Mouse (Mus musculus) bone marrow macrophage, adult 2 months (primary cell): ENCODE measurements around the gene Poll.

Experiments used
- CTCF ChIP-seq: IDR thresholded peaks from 2 replicates; pipeline ENCODE4 v1.5.1; 2012; ENCODE audit warnings: low read depth, mild to moderate bottlenecking, low read length, moderate library complexity
- POLR2A ChIP-seq: IDR thresholded peaks from 2 replicates; pipeline ENCODE4 v1.6.1; 2012; ENCODE audit warnings: mild to moderate bottlenecking, low read depth, low read length, borderline replicate concordance

DNA sequence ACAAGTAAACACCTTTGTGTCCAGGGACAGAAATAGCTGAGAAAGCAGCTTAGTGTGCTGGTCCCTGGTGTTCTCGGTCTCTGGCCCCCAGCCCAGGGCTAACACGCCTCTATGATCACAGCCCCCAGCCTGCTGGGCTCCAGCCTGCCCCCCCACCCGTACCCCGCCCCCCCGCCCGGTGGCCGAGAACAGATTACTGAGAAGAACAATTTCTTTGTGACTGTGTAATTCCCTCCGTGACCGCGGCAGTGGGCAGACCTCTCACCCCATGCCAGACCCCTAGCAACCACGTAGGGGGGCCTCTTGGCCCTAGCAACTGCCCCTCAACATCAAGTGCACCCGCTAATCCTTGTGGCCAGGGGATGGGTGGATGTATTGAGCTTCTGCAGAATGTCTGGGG lies 19.9 kb upstream of the Poll start:
- TF ChIP-seq POLR2A (no peak), CTCF (no peak)
